Mouse (Mus musculus) gastrocnemius, adult 2 months (tissue): Measurements from ENCODE around the gene Mettl4. TPM values are rescaled to one million over a fixed set of nuclear protein-coding genes. Genes with fewer than 3 reads are reported as not detected.

Experiments used
- DNase-seq: peaks from one replicate; pipeline ENCODE4 v3.0.0; 2022
- H3K27ac ChIP-seq: fragments of 200-600 bp; 2 replicates; pipeline ENCODE4 v1.8.1; 2022; ENCODE audit warnings: mild to moderate bottlenecking
- H3K4me3 ChIP-seq: fragments of 200-600 bp; 2 replicates; pipeline ENCODE4 v1.8.1; 2022; ENCODE audit warnings: mild to moderate bottlenecking, moderate library complexity
- CTCF ChIP-seq: fragments of 200-600 bp; IDR thresholded peaks from 2 replicates; pipeline ENCODE4 v1.8.1; 2022; ENCODE audit warnings: antibody characterized with exemption, mild to moderate bottlenecking, moderate library complexity
- intact Hi-C: fragments of 180-260 bp; cut with DNase I; formaldehyde crosslinking; loops from one replicate; pipeline ENCODE4 v1.15.1; 2025
- total RNA-seq, 2 experiments: library from RNA; stranded (reverse); gene quantifications; 2 replicates each; pipeline ENCODE4 v1.2.3; 2021

The Mettl4 gene
- total RNA-seq, 2 experiments from 2014 or later = 7.6 to 9.6 TPM

GRCm38 (mm10) chr17:94673515-94674317, 76.1 kb downstream of the Mettl4 start:
- Histone ChIP-seq H3K4me3 (no peak overlapping the region), H3K27ac (no peak overlapping the region)
- TF ChIP-seq CTCF = no peak
- intact Hi-C loops = no loop called here
- DNase-seq = no peak
